In genomic region chr9:14277365-14277991, GRCm38 (mm10) we compare ENCODE assay signal across 8 mouse cellular contexts. TPM values are rescaled to one million over a fixed set of nuclear protein-coding genes. Genes with fewer than 3 reads are reported as not detected.
DNase-seq lines count a peak whose midpoint lies in the region; ATAC-seq and TF ChIP-seq lines count a peak whose summit lies in the region.

No protein-coding gene starts in this region.

- DNase-seq in kidney, adult 2 months = peak; percentile 32
- DNase-seq in kidney, adult 11 months = no peak
- DNase-seq in cerebellum, postnatal 10 days = peak; percentile 38 to 62
- DNase-seq in left cerebral cortex, adult 9 months (ENCODE audit: low spot score in 2 of 2) = no peak
- no peak for DNase-seq in thymus, postnatal 36 days

- peak overlapping the region; percentile 91 for H3K9ac ChIP-seq in heart, embryonic 14.5 days (ENCODE audit: low read length)
- H3K9ac ChIP-seq in limb, embryonic 12.5 days (replicated peaks) = peak overlapping the region; percentile 94
- H3K9ac ChIP-seq in neural tube, embryonic 14.5 days (replicated peaks; ENCODE audit: low read depth, low read length) = peak overlapping the region; percentile 87

- H3K4me2 ChIP-seq in heart, embryonic 14.5 days (ENCODE audit: low read length) = peak overlapping the region; percentile 88
- peak overlapping the region; percentile 58 for H3K4me2 ChIP-seq in limb, embryonic 12.5 days
- H3K4me2 ChIP-seq in neural tube, embryonic 14.5 days (ENCODE audit: low read depth, low read length) = peak overlapping the region; percentile 45

- WGBS in kidney, adult 2 months = 3% methylated on average over 7 of the region's 7 CpGs
- WGBS in heart, embryonic 14.5 days = 2% methylated on average over 7 of the region's 7 CpGs
- under 1% methylated on average over 7 of the region's 7 CpGs for WGBS in limb, embryonic 12.5 days
- under 1% methylated on average over 7 of the region's 7 CpGs for WGBS in neural tube, embryonic 14.5 days

- no peaks in the 10 kb centered on the region for H3K36me3 ChIP-seq in kidney, adult 2 months (ENCODE audit: control insufficient read depth, insufficient read depth, low read length)
- H3K36me3 ChIP-seq in heart, embryonic 14.5 days (ENCODE audit: control insufficient read depth, insufficient read depth, low read length) = no peaks in the 10 kb centered on the region
- no peaks in the 10 kb centered on the region for H3K36me3 ChIP-seq in limb, embryonic 12.5 days
- H3K36me3 ChIP-seq in neural tube, embryonic 14.5 days (ENCODE audit: control insufficient read depth, insufficient read depth, low read length) = no peaks in the 10 kb centered on the region

- H3K27ac ChIP-seq in kidney, adult 2 months (ENCODE audit: insufficient read depth, low read depth, low read length) = no peak overlapping the region
- peak overlapping the region; percentile 43 to 97; a peak in 2 of 4 replicates for H3K27ac ChIP-seq in heart, embryonic 14.5 days (replicated peaks in 1 of 2; ENCODE audit: control insufficient read depth in 1 of 2, insufficient read depth in 1 of 2, low read depth in 2 of 2, low read length in 2 of 2)
- H3K27ac ChIP-seq in limb, embryonic 12.5 days = peak overlapping the region; percentile 98
- H3K27ac ChIP-seq in neural tube, embryonic 14.5 days (ENCODE audit: low read depth, low read length) = no peak overlapping the region

- no peaks in the 10 kb centered on the region for H3K9me3 ChIP-seq in heart, embryonic 14.5 days (ENCODE audit: control insufficient read depth, low read length)
- no peaks in the 10 kb centered on the region for H3K9me3 ChIP-seq in limb, embryonic 12.5 days
- H3K9me3 ChIP-seq in neural tube, embryonic 14.5 days (ENCODE audit: control insufficient read depth, low read length) = no peaks in the 10 kb centered on the region

- H3K4me3 ChIP-seq in kidney, adult 2 months (ENCODE audit: insufficient read depth, low read depth, low read length) = peak overlapping the region; percentile 8; the same call in 1 of the 2 replicates
- peak overlapping the region; percentile 84 to 94 for H3K4me3 ChIP-seq in heart, embryonic 14.5 days (ENCODE audit: control insufficient read depth in 1 of 2, insufficient read depth in 1 of 2, low read depth in 1 of 2, low read length in 2 of 2)
- H3K4me3 ChIP-seq in limb, embryonic 12.5 days (replicated peaks) = peak overlapping the region; percentile 90
- peak overlapping the region; percentile 94 for H3K4me3 ChIP-seq in neural tube, embryonic 14.5 days (ENCODE audit: low read depth, low read length)

- no peak for ATAC-seq in heart, embryonic 14.5 days (ENCODE audit: insufficient number of reproducible peaks, insufficient read depth, low FRiP score, low read depth)
- no peak for ATAC-seq in limb, embryonic 12.5 days (ENCODE audit: insufficient number of reproducible peaks, insufficient read depth, low FRiP score, low TSS enrichment, low read depth)
- ATAC-seq in neural tube, embryonic 14.5 days (ENCODE audit: low read depth) = no peak

- H3K27me3 ChIP-seq in kidney, adult 2 months (replicated peaks; ENCODE audit: control insufficient read depth, insufficient read depth, low read length) = no peaks in the 10 kb centered on the region
- no peaks in the 10 kb centered on the region for H3K27me3 ChIP-seq in heart, embryonic 14.5 days (ENCODE audit: control insufficient read depth, insufficient read depth, low read length)
- no peaks in the 10 kb centered on the region for H3K27me3 ChIP-seq in limb, embryonic 12.5 days
- no peaks in the 10 kb centered on the region for H3K27me3 ChIP-seq in neural tube, embryonic 14.5 days (ENCODE audit: control insufficient read depth, insufficient read depth, low read length)

- no peak for TF ChIP-seq POLR2A in kidney, adult 2 months (IDR thresholded peaks at IDR 0.05; ENCODE audit: low read depth, low read length)

- H3K4me1 ChIP-seq in kidney, adult 2 months (ENCODE audit: control insufficient read depth, insufficient read depth, low read length) = peaks cover 3% of the 10 kb centered on the region; the same call in 1 of the 2 replicates
- peaks cover 2 to 8% of the 10 kb centered on the region in 2 experiments; a peak in 3 of 4 replicates for H3K4me1 ChIP-seq in heart, embryonic 14.5 days (ENCODE audit: control insufficient read depth in 2 of 2, insufficient read depth in 2 of 2, low read length in 2 of 2)
- H3K4me1 ChIP-seq in limb, embryonic 12.5 days (replicated peaks) = peaks cover 17% of the 10 kb centered on the region
- peaks cover 11% of the 10 kb centered on the region; the same call in 1 of the 2 replicates for H3K4me1 ChIP-seq in neural tube, embryonic 14.5 days (ENCODE audit: control insufficient read depth, insufficient read depth, low read length)

- no peak for TF ChIP-seq CTCF in kidney, adult 2 months (conservative IDR thresholded peaks at IDR 0.05; ENCODE audit: insufficient read depth, insufficient read length, low read depth, low read length)

RNA-seq across cellular contexts. Expression of gene Sesn3, which starts 2.6 kb away (rescaled TPM):
- 11.1 and 13.0 TPM in 2 replicates for polyA plus RNA-seq in kidney, adult 2 months (2012; rRNA removed)
- polyA plus RNA-seq in heart, embryonic 14.5 days (2014; fragmentation: Nextera tagmentation; extraction: Ambion mirVana) = 13.3 and 18.5 TPM in 2 replicates
- polyA plus RNA-seq in limb, embryonic 12.5 days (2016; fragmentation: Nextera tagmentation; extraction: Ambion mirVana) = 23.5 and 28.2 TPM in 2 replicates
- 18.7 and 33.6 TPM in 2 replicates for polyA plus RNA-seq in neural tube, embryonic 14.5 days (2014; fragmentation: Nextera tagmentation; extraction: Ambion mirVana)

Comparison
In these comparisons a context has a peak if more than half of its experiments do, and no peak if none do; other contexts are left out.
1. DNase-seq: peak in kidney, adult 2 months (single experiment) and cerebellum, postnatal 10 days (2 of 2); none in kidney, adult 11 months (single experiment), left cerebral cortex, adult 9 months (0 of 2) and thymus, postnatal 36 days (0 of 2).
2. H3K27ac ChIP-seq: peak in heart, embryonic 14.5 days (2 of 2) and limb, embryonic 12.5 days (single experiment); none in kidney, adult 2 months (single experiment) and neural tube, embryonic 14.5 days (single experiment).
3. H3K4me3 ChIP-seq: peak in every context shown above with its lines; median percentile 94 in neural tube, embryonic 14.5 days; 90 in limb, embryonic 12.5 days; 89 in heart, embryonic 14.5 days; 8 in kidney, adult 2 months.
4. Peak in every context shown above with its lines, with median percentiles within 50 percentile points of each other: H3K4me2 ChIP-seq and H3K9ac ChIP-seq.